Comparison of ENCODE assay signal across 8 mouse cellular contexts in genomic region chr9:53383951-53384866, GRCm38 (mm10). TPM values are rescaled to one million over a fixed set of nuclear protein-coding genes. Genes with fewer than 3 reads are reported as not detected.
DNase-seq lines count a peak whose midpoint lies in the region; ATAC-seq and TF ChIP-seq lines count a peak whose summit lies in the region.

Kdelc2 (plus strand) TSS chr9:53384025.

- H3K27me3 ChIP-seq in forebrain, embryonic 12.5 days = peaks cover 7% of the 10 kb centered on the region; the same call in 1 of the 2 replicates
- H3K27me3 ChIP-seq in heart, embryonic 16.5 days (ENCODE audit: control insufficient read depth, insufficient read depth, low read length) = no peaks in the 10 kb centered on the region
- H3K27me3 ChIP-seq in liver, embryonic 14.5 days (ENCODE audit: control insufficient read depth, insufficient read depth, low read length) = peaks cover 7% of the 10 kb centered on the region

- peak; percentile 10; the same call in 1 of the 2 replicates for TF ChIP-seq CTCF in liver, embryonic 14.5 days (IDR thresholded peaks at IDR 0.05; ENCODE audit: low read depth)

- peak within 1 kb of the TSS; percentile 85 for H3K9ac ChIP-seq in forebrain, embryonic 12.5 days
- H3K9ac ChIP-seq in heart, embryonic 16.5 days (ENCODE audit: low read length) = peak within 1 kb of the TSS; percentile 95
- H3K9ac ChIP-seq in liver, embryonic 14.5 days (replicated peaks) = peak within 1 kb of the TSS; percentile 43

- H3K9me3 ChIP-seq in forebrain, embryonic 12.5 days = no peaks in the 10 kb centered on the region
- H3K9me3 ChIP-seq in heart, embryonic 16.5 days (replicated peaks; ENCODE audit: control insufficient read depth, low read length) = no peaks in the 10 kb centered on the region
- H3K9me3 ChIP-seq in liver, embryonic 14.5 days (ENCODE audit: control insufficient read depth, low read length) = no peaks in the 10 kb centered on the region

- peak; percentile 55 for DNase-seq in CD4-positive, CD25-positive, alpha-beta regulatory T cell, adult 2 months (ENCODE audit: low read depth, low spot score)
- DNase-seq in brain, embryonic 18.5 days (ENCODE audit: low read depth, low spot score) = peak; percentile 85
- DNase-seq in kidney, postnatal 25 days = peak; percentile 76 to 89
- DNase-seq in liver, embryonic 14.5 days (ENCODE audit: low read depth in 3 of 3, low spot score in 3 of 3) = peak in 1 of 3 experiments; percentile 20
- DNase-seq in neural tube, embryonic 10.5 days (ENCODE audit: extremely low spot score, low spot score) = peak; percentile 83
- DNase-seq in telencephalon, adult 2 months (ENCODE audit: low read depth, low spot score) = peak; percentile 95

- ATAC-seq in forebrain, embryonic 12.5 days (ENCODE audit: low FRiP score) = peak; percentile 94
- ATAC-seq in heart, embryonic 16.5 days (replicated peaks; ENCODE audit: extremely low read depth, insufficient read depth, low FRiP score) = peak; percentile 94
- peak; percentile 70 for ATAC-seq in liver, embryonic 14.5 days (ENCODE audit: insufficient read depth)

- H3K27ac ChIP-seq in forebrain, embryonic 12.5 days = peak within 1 kb of the TSS; percentile 80
- H3K27ac ChIP-seq in heart, embryonic 16.5 days (ENCODE audit: low read length) = peak within 1 kb of the TSS; percentile 94
- H3K27ac ChIP-seq in liver, embryonic 14.5 days = no peak within 1 kb of the TSS

- H3K4me2 ChIP-seq in forebrain, embryonic 12.5 days = peak within 1 kb of the TSS; percentile 97
- H3K4me2 ChIP-seq in heart, embryonic 16.5 days (ENCODE audit: low read depth, low read length) = peak within 1 kb of the TSS; percentile 74
- H3K4me2 ChIP-seq in liver, embryonic 14.5 days (ENCODE audit: low read depth) = peak within 1 kb of the TSS; percentile 60

- no peak for TF ChIP-seq EP300 in liver, embryonic 14.5 days (IDR thresholded peaks at IDR 0.05; ENCODE audit: low read depth)

- H3K4me3 ChIP-seq in forebrain, embryonic 12.5 days (replicated peaks) = peak within 1 kb of the TSS; percentile 75
- H3K4me3 ChIP-seq in heart, embryonic 16.5 days (ENCODE audit: low read length) = peak within 1 kb of the TSS; percentile 78
- peak within 1 kb of the TSS; percentile 59 to 62 for H3K4me3 ChIP-seq in liver, embryonic 14.5 days (ENCODE audit: insufficient read depth in 1 of 2, low read depth in 2 of 2, low read length in 2 of 2)

- WGBS in forebrain, embryonic 12.5 days = under 1% methylated on average over 64 of the region's 75 CpGs
- under 1% methylated on average over 65 of the region's 75 CpGs for WGBS in heart, embryonic 16.5 days
- WGBS in liver, embryonic 14.5 days (ENCODE audit: insufficient replicate concordance) = under 1% methylated on average over 75 of the region's 75 CpGs

- H3K4me1 ChIP-seq in forebrain, embryonic 12.5 days = 0 out of 2 replicates have a peak, but pooled peaks cover 7% of the 10 kb centered on the region
- H3K4me1 ChIP-seq in heart, embryonic 16.5 days (ENCODE audit: control insufficient read depth, insufficient read depth, low read length) = no peaks in the 10 kb centered on the region
- no peaks in the 10 kb centered on the region for H3K4me1 ChIP-seq in liver, embryonic 14.5 days (replicated peaks; ENCODE audit: control insufficient read depth in 2 of 2, insufficient read depth in 2 of 2, low read length in 1 of 2)

- H3K36me3 ChIP-seq in forebrain, embryonic 12.5 days (replicated peaks) = no peaks in the 10 kb centered on the region
- no peaks in the 10 kb centered on the region for H3K36me3 ChIP-seq in heart, embryonic 16.5 days (ENCODE audit: control insufficient read depth, insufficient read depth)
- no peaks in the 10 kb centered on the region for H3K36me3 ChIP-seq in liver, embryonic 14.5 days (replicated peaks; ENCODE audit: control insufficient read depth, insufficient read depth, low read depth)

RNA-seq across cellular contexts. Expression of gene Kdelc2, which starts in this region (rescaled TPM):
- 7.4 and 8.1 TPM in 2 replicates for polyA plus RNA-seq in forebrain, embryonic 12.5 days (2016; fragmentation: Nextera tagmentation; extraction: Ambion mirVana)
- polyA plus RNA-seq in heart, embryonic 16.5 days (2015; fragmentation: Nextera tagmentation; extraction: Ambion mirVana) = 21.9 and 23.4 TPM in 2 replicates
- polyA plus RNA-seq in liver, embryonic 14.5 days (2012; rRNA removed) = 0.96 and 1.5 TPM in 2 replicates
- polyA plus RNA-seq in liver, embryonic 14.5 days (2014; fragmentation: Nextera tagmentation; extraction: Ambion mirVana) = 2.3 and 3.0 TPM in 2 replicates

Comparison
In these comparisons a context has a peak if more than half of its experiments do, and no peak if none do; other contexts are left out.
1. H3K9ac ChIP-seq: peak in every context shown above with its lines; median percentile 95 in heart, embryonic 16.5 days; 85 in forebrain, embryonic 12.5 days; 43 in liver, embryonic 14.5 days.